Mouse (Mus musculus): ENCODE results near the gene Shank2.

Gene Shank2

DNA sequence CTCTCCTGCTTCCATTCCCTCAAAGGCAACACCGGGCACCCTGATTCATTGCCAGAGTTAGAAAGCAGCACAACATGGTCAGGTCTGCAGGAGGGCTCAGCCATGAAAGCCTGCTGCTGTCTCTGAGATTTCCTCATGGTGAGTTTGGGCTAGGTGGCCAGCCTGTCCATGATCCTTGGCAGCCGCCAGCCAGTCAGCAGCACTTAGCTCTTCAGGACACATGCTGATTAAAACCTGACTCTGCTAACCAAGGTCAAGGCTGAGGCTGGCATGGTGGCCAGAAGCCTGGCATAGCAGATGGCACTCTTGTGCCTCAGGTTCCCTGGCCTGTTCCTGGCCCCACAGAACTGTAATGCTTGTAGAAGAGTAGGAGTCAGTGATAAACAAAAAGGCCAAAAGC is 269.3 kb downstream of the Shank2 start:
- DNase-seq (ENCODE audit: low spot score), result no peak

DNA sequence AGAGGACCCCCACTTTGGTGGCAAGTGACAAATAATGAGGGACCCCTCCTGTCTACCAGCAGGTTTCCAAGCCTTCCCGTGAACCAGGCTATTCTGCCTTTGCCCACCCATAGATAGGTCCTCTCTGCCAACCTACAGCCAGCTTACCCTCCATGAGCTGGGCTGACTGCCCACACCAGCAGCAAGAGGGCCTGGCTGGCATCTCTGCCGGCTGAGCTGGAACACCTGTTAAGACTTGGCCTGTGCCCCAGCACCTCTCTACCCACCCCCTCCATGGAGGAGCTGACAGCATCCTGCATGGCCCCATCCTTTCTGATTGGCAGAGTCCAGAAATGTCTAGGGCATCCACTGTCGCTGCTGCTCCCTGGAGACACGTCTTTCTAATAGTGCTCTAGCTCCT is 277.0 kb downstream of the Shank2 start:
- no peak for DNase-seq (ENCODE audit: low spot score)

DNA sequence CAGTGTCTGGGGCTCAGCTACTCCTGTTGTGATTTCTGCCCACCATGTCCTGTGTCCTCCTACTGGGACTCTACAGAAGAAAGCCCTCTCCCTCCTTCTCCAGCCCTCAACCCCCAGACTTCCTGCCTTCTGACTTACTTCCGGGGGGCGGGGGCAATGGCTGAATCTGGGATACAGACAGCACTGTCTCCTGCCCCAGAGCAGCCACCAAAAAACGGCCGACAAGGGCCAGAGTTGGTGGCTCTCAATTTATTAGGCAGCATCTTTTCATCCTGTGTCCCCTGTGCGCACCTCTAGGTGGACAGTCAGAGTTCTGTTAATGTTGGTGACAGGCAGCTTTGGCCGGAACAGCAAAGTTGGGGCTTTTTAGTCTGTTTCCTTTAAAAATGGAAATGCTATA is 282.0 kb downstream of the Shank2 start:
- no peak for DNase-seq (ENCODE audit: low spot score)

DNA sequence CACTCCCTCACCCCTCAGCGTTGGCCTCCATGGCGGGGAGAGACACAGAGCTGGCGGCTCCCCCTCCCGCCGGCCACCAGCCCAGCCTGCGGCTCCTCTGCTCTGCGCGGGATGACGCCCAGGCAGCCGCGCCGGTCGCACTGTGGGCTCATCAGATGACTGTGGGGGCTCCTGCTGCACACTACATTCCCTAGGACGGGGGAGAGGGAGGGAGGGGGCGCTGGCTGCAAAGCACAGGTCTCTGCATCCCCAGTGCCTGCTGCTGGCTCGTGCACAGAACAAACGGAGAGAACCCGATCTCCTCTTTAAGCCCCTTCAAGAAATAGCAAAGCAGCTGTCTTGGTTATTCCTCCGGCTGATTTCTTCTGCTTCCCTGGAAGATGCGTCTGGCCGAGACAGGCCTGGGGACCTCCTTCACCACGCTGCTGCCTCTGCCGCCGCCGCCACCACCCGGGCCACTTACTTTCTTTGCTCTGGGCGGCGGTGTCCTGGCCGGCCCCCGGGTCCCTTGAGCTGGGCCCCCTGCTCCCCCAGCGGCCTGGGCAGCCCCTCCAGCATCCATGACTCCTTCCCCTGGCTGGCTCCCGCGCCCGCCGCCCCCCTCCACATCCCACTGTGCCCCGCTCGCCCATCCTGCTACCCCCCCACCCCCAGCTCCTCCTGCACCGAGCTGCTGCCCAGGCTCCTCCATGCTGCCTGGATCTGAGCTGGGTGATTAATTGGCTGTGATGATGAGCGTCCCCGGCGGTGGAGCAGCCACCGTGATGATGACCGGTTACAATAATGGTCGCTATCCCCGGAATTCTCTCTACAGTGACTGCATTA is 282.7 kb downstream of the Shank2 start:
- no peak for DNase-seq (ENCODE audit: low spot score)

DNA sequence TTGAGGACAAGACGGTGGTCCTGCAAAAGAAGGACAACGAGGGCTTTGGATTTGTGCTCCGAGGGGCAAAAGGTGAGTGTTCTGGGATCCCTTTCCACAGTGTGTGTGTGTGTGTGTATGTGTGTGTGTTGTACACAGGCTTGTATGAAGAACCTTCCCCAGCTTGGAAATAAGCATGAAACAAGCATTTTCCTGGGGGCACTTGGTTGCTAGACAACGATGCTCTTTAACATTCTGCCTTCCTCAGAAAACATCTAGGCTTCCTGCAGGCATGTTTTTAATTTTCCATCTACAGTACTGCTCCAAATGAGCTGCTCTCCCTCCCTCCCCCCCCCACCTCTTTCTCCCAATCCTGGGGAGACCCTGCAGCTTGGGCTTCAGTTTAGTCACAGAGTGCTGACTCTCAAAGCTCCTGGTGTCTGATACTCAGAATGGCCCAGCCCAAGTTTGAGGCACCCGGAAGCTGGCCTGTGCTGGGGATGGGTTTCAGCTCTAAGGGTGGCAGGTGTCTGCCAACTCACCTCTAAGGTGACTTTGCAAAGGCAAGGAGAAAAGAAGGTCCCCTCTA is 283.4 kb downstream of the Shank2 start:
- DNase-seq (ENCODE audit: low spot score), result no peak

DNA sequence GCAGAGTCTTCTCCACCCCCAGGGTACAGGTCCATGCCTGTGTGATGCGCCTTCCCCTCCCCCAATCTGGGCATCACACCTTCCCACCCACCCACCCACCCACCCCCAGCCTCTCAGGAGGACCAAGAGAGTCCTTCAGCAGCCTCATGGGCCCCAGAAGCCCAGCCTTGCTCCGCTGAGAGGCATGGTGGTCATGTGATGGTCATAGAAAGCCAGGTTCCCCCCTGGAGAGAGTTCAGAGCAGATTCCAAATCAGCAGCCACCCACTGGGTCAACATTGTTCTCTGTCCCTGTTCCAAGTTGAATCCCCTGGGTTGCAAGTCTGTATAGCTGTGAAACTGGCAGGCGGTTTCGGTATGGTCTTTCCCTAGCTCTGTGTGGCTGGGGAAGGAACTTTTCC is 284.2 kb downstream of the Shank2 start:
- DNase-seq (ENCODE audit: low spot score), result no peak

DNA sequence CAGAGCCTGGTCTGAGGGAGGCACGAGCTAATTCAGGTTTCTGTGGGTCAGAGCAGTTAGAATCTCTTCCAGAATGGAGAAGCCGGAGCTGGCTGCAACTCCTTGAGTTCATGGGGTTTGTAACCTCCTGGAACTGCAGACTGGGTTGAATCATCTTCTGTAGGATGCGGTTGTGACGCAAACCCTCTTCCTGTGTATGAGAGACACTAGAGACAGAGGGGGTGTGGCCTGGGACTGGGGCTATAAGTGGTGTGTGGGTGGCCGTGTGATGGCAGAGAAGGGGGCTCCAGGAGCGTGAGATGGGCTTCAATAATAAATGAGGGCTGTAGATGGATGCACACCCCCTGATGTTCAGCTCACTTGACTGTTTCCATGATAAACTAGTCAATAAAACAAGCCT is 286.3 kb downstream of the Shank2 start:
- DNase-seq (ENCODE audit: low spot score), result no peak

DNA sequence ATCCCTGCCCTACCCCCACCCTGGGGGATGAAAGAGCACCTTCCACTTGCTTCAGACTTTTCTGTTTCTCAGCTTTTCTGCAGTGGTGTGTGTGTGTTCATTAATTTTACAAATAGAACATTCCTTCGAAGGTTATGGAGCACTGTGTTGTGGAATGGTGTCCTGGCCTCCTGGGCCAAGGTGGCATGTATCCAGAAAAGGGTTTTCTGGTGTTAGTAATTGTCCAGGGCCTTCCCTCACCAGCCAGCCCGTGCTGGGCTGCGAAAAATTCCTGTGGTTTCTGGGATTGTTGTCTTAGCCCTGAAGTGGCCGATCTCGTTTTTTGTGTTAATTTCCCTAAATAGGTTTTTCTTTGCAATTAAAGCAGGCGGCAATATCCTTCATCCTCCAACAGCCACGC is 289.8 kb downstream of the Shank2 start:
- DNase-seq (ENCODE audit: low spot score), result no peak

DNA sequence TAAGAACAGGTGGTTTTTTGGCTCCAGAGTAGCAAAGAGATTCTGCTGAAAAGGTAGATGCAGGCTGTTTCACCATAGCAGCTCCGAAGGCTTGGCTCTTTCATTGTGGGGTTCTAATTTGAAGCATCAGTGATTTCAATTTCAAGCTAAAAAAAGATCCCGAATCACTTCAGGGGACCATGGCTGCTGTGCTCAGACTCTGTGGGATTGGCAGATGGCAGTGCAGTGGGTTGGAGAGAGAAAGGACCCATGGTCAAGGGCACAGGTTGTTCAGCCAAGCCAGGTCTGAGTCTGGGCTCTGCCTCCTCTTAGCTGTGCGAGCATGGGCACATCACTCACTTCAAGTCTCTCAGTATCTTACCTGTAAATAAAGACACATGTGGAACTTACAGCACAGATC is 291.9 kb downstream of the Shank2 start:
- no peak for DNase-seq (ENCODE audit: low spot score)

DNA sequence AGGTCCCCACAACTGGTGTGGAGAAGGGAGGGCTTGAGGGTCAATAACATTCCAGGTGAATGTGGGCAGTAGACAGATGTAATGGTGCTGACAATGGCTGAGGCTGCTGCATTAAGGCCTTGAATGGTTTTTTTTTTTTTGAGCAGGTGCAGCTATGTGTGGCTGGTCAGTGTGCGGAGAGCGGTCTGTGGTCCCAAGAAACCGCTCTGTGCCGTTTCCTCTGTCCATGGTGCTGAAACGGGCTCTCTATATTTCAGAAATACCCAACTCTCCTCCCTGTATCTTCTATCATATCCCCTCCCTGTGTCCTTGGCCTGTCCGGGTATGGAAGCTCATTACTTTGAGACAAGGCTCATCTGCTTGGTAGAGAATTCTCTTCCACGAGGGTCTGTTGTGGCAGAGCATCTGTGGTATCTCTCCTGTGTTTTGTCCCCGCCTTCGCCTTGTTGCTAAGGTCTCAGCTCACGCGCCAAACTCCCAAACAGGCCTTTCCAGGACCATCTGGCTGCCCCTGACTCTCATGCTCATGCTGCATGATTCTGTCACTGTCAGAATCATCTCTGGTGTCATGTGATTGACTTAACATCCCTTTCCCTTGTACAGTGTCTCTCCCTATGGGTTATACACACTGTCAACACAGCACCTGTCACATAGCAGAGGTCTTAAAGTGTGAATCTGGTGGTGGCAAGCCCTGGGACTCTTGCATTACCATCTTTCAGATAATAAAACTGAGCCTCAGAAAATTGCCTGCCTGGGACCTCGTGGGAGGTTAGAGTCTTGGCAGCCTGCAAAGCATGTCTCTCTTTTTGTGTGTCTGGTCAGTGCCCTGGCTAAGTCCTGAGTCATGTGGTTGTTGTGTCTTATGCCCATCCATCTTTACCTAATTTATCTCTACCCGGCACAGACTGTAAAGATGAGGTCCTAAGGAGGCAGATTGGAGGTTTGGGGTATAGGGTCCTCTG is 292.8 kb downstream of the Shank2 start:
- DNase-seq (ENCODE audit: low spot score), result peak; percentile 10

DNA sequence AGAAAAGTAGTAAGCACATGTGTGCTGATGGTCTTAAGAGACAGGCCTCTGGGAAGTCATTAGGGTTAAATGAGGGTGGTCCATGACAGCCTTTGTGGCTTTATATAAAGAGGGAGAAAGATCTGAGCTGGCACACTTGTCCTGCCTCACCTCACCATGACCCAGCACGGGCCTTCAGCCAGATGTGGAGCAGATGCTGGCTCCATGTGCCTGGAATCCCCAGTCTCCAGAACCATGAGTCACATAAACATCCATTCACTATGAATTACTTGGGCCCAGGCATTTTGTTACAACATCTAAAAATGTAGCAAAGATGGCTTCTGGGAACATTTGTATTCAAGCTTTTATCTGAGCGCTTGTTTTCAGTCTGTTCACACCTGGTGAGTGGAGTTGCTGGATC is 297.6 kb downstream of the Shank2 start:
- no peak for DNase-seq (ENCODE audit: low spot score)

DNA sequence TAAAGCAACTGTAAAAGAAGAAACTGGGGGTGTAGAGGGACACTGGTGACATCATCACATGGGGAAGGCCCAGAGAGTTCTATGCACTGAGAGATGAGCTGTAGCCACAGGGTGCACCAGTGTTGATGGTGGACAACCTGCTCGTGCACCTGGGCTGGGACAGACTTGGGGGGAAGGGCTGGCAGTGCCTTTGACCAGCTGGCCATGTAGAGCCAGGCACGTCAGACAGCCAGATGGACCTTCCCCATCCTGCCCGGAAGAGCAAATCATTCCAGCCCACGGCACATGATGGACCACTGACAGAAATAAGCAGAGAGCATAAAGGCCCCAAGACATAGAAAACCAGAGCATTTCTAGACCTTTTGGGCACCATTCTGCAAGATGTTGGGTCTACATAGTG is 299.9 kb downstream of the Shank2 start:
- no peak for DNase-seq (ENCODE audit: low spot score)

DNA sequence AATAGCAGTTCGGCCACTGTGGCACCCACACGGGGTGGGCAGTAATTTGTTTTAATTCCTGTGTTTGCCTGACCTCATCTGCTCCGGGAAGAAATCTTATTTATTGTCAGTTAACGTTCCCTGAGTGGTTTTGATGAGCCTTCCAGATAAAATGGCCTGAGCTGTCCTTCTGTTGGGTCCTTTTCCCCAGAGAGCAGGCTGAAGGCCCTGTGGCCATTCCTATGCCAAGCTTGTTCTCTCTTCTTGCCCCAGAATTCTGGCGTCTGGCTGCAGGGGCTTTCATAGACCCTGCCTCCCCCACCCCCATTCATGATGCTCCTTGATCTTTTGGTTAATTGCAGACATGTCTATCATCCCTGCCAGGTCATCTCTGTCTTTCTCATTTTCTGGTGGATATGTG is 300.8 kb downstream of the Shank2 start:
- no peak for DNase-seq (ENCODE audit: low spot score)

DNA sequence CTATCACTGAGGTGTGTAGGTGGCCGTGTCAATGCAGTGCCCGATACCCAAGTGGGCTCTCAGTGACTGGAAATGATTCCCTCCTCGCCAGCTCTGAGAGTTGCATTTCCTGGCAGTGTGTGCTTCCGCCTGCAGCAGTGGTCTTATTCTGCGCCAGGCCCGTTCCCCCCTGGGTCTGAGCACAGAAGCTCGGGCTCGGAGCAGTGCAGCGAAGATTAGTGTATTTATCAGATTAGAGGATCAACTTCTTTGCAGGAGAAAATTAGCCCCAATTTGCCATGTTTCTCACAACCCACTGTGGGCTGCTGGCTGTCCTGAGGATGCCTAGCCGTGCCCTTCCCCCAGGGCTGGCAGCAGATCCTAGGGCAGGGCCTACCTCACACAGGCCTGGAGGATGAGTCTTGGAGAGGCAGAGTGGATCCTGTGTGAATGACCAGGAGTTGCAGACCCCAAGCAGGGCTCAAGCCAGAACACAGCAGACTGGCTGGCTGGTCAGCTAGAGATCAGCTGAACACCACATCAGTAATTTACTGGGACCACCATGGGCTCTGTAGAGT is 306.2 kb downstream of the Shank2 start:
- DNase-seq (ENCODE audit: low spot score), result no peak

DNA sequence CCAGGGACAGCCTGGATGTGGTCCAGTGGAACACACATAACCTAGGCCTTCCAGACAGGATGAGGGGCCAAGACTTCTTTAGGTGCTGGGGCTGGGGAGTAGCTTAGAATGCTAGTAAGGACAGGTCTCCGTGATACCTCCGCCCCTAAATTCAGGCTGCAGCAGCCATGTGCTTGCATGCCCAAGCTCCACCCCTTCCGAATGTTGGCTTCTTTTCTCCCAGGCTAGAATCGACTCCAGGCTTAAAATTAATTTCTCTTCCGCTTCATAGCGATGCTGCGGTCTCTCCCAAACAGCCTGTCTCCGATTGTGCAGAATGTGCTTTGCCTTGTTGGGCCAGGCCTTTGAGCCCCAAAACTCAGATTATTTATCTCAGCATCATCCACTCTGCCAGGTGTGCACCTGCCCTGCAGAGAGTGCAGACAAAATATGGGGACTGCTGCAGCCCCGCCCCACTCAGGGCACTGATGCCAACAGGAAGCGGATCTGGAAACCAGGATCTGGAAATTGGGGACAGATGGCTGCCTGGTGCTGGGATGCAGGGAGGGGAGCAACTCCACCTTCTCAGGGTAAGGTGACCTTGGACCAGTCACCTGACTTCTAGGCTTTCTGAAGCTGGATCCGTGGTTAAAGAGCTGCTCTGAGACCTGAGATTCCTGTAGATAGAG is 312.8 kb downstream of the Shank2 start:
- DNase-seq (ENCODE audit: low spot score), result no peak

DNA sequence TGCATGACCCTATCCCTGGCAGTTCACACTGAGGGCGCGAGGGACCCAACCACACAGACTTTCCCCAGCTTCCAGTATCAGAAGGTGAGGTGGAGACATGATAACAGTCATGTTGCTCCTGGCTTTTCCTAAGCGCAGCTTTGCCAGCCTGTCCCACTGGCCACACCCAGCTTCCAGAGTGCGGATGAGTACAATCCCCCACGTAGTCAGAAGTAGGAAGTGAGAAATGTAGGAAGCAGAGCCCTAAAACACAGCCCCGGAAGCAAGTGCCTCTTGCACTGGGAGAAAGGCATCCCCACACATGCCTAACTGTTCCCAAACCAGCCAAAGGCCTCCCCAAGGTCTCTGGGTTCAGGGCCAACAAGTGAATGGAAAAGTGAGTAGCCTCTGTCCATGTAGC is 314.5 kb downstream of the Shank2 start:
- DNase-seq (ENCODE audit: low spot score), result no peak

DNA sequence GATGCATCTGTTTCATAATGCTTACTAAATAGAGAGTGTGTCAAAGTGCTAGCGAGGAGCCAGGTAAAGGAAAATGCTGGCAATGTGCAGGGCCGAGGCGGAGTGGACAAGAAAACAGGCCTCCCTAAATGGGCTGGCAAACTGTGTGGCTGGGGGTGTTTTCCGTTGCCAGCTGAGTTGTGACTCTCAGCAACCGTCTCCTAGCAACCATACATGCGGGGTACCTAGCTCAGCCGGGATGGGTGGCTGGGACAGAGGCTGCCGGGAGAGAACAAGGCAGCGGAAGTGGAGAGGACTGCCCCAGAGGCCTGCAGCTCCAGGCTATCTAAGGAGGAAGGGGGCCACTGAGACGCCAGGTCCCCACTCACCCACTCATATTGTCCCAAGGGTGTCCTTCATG is 315.1 kb downstream of the Shank2 start:
- DNase-seq (ENCODE audit: low spot score), result no peak

DNA sequence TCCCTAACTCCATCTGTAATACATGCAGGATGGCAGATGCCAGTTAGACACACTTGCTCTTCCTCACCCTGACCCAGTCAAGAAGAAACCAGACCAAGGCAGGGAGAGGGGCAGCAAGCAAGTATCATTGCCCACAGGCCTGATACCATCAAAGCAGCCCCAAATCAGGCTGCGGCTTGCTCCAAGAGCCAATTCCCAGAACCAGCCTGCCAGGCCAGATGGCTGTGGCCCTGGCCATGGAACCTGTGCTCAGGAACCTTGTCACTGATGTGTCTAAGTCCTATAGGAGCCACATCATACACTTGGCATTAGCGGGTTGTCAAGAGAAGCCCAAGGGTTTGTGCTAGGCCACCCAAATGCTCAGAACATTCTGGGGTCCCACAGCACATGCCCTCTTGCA is 322.3 kb downstream of the Shank2 start:
- DNase-seq (ENCODE audit: low spot score), result no peak

DNA sequence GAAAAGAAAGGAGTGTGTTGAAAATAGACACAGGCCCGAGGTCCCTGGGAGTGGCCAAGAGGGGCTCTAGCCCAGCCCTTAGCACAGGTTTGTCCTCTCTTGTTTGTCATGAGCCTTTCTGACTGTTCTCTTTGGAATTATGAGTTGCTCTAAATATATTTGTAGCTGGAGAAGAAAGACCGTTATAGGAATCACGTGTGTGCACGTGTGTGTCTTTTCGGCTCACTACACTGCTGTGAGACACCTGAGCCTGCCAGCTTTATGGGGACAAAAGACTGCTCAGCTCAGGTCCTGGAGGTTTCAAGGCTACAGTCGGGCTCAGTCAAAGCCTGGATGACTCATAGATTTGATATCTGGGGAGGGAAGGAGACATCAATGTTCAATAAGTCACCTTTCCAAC is 323.1 kb downstream of the Shank2 start:
- DNase-seq (ENCODE audit: low spot score), result no peak

DNA sequence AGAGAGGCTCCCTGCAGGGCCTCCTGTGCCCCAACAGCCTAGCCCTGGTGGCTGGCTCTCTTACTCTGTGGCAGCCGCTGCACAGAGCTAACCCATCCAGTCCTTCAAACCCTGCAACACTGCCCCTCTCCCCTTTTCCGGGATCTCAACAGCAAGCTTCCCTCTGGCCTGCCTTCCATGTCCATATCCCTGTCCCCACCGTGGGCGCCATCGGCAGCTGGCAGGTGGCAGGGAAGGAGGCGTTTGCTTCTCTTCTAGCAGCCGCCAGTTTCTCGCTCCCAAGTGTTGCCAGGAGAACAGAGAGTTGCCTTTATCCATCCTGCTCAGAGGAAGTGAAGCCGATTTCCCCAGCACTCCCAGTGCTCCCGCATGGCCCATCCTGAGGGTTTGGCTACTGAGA is 323.9 kb downstream of the Shank2 start:
- no peak for DNase-seq (ENCODE audit: low spot score)

DNA sequence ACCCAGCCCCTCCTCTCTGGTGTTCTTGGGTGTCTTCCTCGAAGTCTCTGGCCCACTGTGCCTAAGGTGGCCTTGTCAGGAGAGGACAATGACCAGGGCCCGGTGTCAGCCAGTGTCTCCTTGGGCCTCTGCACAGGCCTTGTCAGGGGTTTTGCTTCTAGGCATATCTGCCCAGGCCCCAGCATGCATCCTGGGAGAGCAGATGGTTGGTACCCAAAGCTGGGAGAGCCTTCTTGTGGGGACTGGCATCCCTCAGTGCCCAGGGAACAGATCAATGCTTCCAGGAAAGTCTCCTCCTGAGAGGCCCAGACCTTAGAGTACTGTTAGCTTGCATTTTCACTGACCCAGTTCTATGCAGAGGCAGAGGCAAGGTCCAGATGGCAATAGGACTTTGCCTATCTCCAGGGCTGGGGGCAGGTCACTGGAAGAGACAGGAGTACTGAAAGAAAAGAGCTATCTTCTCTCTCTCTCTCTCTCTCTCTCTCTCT is 327.7 kb downstream of the Shank2 start:
- no peak for DNase-seq (ENCODE audit: low spot score)

DNA sequence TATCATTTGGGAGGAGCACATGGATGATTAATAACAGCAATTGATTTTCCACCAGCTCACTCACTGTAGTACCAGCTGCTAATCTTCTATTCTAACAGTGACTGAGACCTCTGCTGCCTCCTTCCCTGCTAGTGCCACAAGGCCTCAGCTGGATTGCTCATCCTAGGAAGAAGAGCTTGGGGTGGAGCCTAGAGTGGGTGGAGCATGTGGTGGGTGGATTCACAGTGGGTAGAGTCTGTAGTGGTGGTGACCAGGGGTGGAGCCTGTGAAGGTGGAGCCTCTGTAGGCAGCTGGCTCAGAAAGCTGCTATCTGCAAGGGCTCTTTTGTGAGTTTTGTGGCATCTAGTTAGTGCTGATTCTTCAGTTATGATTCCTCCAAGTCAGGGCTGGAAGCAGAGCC is 334.9 kb downstream of the Shank2 start:
- no peak for DNase-seq (ENCODE audit: low spot score)

Measured in ovary, postnatal 10 days (tissue).